Mouse (Mus musculus): ENCODE results near the gene Ushbp1.

- TF ChIP-seq EP300 (IDR thresholded peaks at IDR 0.05; ENCODE audit: low read depth), result no peak
- no peak for TF ChIP-seq CTCF (IDR thresholded peaks at IDR 0.05; ENCODE audit: low read depth)
Measured at GRCm38 (mm10) chr8:71422121-71422520, 26.5 kb upstream of the Ushbp1 start.

All from liver, postnatal 0 days (tissue).